Mouse (Mus musculus): Measurements from ENCODE around the gene Rcbtb1.
"Not testable (repeated sequence)": the region's sequence is repeated elsewhere in the genome, so short reads cannot be mapped to it uniquely, and the experiment has no call there.

Gene Rcbtb1

DNA sequence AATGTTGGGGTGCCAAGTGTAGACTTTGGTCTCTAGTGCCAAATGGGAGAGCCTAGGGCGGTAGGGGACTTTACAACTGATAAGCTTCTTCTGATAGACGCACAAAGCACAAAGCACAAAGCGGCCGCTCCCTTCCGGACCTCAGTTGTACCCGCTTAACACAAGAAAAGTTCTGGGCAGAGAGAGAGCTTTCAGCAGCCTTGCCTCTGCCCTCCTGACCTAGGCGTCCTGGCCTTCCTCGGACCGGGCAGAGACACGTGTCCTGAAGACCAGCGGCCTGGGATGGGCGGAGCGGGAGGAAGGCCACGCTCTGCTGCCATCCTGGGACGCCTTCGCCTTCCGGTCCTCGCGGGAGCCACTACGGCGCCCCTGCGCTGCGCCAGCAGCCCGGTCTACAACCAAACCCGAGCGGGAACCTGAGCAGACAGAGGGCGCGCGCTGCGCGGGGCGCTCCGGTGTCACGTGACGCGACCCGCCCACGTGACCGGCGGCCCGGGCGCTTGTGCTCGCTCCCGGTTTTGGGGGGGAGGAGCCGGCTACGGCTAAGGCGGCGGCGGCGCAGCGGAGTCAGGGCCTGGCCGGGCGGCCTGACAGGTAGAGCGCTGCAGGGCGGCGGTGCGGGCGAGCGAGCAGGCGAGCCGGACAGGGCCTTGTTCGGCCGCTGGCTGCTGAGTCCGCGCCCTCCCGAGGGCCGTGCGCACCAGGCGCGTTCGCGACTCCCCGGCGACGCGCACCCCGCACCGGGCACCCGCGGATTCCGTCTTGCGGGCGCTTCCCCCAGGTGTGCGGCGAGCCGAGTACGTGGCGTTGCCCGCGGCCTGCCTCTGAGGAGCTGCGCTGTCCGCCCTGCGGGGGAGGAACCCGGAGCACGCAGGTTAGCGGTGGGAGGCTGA lies at the start of gene Rcbtb1:
TSS of gene Rcbtb1 (plus strand) at position 499 of the 893 bp plus-strand sequence.
- peak; percentile 96 for DNase-seq (ENCODE audit: low read depth, low spot score)

DNA sequence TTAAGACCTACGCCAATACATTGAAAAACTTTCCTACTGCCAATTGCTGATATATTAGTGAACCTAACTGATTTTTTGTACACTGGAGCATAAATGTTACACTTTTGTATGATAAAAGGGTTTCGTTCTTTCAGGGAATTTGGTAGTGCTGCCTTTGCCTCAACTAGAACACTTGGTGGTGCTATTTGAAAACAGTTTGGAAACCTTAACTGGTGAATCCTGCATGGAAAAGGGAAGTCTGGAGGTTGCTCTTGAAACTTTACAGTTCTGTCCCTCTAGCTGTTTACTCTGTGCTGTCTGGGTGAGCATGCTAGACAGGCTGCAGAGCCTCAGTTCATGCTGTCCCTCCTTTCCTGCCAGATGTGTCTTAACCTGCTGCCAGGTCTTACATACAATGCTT lies 45.4 kb upstream of the Rcbtb1 start:
- no peak for DNase-seq (ENCODE audit: low read depth, low spot score)

DNA sequence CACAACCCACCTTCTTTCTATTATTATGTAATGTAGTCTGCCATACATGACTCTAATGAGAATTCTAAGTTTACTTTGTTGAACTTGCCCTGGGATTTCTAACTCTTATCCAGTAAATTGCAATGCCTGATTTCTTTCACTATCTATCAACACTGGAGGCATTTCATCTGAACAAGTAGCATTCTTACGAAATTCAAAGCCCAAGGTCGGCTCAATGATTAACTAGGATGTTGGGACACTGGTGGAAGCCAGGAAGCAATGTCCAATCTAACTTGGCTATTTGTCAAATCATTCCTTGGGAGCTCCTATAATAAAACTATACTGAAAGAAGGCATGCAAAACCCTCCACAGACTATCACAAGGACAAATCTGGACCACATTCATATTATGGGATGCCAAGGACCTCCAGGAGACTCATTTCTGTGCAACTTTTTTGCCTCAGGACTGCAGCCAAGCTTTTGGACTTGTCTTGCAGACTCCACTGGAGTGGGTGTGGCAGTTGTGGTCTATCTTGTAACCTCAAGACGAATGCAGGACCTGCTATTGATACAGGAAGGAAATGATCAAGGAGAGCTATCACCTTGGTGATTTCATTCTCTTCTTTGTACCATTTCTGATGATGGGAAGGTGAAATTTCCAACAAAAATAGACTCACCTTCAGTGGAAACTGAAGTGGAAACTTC lies 43.9 kb upstream of the Rcbtb1 start:
- DNase-seq (ENCODE audit: low read depth, low spot score), result peak; percentile 4

DNA sequence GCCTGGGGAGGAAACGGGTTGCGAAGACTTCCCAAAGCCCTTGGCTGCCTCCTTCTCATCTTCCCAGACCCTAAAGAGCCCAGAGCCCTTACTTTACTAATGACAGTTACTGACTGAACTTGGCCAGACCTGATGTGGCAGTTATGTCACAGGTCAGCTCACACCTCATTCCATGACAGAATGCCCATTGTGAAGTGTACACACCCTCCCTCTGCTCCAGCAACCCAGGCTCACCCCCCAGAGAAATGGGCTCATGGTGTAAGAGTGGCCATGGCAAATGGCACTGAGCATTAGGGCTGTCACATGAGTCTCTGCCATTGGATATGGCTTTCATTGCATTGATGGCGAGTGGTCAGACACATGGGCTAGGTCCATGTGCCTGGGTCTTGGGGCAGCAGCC lies 22.4 kb upstream of the Rcbtb1 start, which contains the start of gene Gm5142:
TSS of gene Gm5142 (minus strand) at position 101 of the 400 bp plus-strand sequence.
- DNase-seq (ENCODE audit: low read depth, low spot score), result no peak

DNA sequence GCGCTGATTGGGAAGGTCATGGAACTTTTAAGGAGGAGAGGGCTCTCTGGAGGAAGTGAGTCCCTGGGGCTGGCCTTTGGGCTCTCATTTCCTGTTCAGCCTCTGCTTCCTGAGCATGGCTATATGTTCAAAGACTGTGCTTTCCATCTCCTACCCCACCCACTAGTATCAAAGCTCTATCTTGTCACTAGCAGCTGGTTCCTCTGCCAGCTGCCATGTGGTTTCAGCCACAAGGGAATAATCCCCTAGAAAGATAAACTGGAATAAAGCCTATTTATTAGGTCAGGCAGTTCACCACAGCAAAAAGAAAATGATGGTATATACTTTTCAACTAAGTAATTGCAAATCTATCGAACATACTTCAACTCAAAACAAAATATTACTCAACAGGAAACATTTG lies 18.3 kb upstream of the Rcbtb1 start:
- DNase-seq (ENCODE audit: low read depth, low spot score), result no peak

DNA sequence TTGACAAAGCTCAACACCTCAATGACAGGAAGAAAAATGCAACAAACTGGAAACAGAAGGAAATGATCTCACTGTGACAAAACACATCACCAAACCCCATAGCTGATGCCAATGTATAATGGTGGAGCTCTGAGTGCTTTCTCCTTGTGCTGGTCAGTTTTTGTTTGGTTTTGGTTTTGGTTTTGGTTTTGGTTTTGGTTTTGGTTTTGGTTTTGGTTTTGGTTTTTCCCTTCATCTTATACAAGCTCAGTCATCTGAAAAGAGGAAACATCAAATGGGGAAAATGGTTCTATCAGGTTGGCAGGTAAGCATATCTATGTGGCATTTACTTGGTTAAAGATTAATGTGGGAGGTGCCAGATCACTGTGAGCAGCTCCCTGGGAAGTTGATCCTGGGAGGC lies 15.5 kb upstream of the Rcbtb1 start:
- no peak for DNase-seq (ENCODE audit: low read depth, low spot score)

DNA sequence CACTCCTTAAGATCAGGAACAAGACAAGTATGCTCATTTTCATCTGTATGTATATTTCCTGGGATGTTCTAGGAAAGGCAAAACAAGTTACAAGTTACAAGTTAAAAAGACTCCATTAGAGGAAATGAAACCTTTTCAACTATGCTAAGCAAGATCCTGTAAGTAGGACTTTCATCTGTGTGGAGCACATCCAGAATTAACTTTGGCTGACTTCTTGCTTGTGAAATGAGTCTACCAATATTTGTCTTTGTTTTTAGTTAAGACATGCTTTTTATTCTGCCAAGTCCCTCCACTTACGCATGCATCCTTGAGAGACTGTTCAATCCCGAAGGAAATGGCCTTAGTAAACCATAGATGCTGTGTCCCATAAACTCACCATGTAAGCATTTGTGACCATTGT lies 14.9 kb upstream of the Rcbtb1 start:
- DNase-seq (ENCODE audit: low read depth, low spot score), result no peak

DNA sequence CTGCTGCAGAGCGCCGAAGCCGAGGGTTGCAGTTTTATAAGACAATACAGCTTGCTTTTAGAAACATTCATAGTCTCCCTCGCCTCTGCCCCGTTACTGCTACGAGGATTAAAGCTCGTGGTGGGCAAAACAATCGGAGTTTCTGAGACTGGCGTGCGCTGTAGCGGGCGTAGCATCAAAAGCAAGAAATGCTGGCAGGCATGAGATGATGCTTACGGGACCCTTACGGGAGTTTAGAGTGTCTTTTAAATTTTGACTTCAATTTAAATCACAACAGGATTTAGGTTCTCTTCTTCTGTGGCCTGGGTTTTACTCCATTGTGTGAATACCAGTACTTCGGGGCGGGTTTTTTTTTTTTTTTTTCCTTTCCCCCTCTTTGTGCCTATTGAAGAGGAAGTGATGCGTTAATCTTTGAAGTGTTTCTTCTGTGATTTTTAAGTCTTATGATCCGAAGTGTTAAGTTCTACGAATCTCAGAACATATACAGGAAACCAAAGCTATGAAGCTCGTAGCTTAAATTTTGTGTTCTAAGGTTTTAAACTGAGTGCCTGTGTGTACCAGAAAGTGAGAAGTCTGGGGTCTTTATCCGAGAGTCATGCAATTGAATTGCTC lies 701 bp downstream of the Rcbtb1 start:
- peak; percentile 74 for DNase-seq (ENCODE audit: low read depth, low spot score)

DNA sequence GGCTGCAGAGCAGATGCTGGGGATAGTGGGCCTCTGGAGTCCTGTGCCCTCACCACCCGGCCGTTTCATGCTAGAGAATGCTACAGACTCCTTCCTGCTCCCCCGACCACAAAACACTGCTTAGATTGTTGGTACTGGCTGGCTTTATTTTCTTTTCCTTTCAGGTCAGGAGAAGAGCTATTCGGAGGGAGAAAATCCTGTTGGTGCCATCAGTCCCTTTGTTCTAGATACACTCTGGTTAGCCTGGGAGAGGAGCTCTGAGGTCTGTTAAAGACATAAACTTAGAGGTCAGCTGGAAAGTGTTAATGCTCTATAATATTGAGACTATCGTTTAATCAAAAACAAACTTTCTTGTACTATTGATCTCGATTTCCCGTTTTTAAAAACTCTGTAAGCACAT lies 4.5 kb downstream of the Rcbtb1 start:
- no peak for DNase-seq (ENCODE audit: low read depth, low spot score)

DNA sequence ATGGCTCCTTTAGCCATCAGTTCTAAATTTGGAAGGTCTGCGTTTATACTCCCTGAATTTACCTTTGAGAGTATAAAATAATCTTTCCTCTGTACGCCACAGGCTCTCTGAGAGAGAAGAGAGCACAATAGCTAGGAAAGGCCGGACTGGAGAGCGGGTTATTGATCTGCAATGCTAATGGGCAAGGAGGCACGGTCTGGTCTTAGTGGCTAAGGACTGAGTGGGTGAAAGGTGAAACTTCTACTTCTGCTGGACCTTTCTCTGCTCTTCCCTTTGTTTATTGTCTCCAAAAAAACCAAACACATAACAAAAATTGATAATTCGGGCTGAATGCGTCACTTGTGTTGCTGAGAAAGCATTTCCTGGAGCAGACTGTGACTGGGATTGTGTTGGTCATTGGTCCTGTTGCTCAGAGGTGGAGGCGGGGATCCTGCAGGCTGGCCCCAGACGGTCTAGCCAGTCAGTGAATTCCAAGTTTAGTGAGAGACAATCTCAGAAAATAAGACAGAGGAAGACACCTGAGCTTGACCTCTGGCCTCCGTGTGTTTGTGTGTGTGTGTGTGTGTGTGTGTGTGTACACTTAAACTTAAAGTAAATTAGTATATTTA lies 5.1 kb downstream of the Rcbtb1 start:
- no peak for DNase-seq (ENCODE audit: low read depth, low spot score)

DNA sequence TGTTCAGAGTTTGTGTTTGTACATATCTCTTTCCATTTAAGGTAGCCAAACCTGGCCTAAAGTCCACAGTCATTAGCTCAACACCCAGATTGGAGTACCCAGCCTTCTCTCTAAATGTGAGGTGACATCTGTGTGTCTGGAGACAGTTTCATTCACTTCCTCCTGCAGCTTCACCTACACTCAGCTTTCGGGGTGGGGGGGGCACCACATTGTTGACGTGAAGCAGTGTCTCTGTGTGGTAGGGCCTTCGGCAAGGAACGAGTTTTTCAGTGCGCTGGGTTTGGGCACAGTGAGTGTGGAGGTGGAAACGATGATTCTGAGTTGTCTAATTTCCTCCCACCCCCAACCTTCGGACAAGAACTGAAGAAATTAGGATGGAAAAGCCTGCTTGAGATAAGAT lies 8.0 kb downstream of the Rcbtb1 start:
- DNase-seq (ENCODE audit: low read depth, low spot score), result peak; percentile 19

DNA sequence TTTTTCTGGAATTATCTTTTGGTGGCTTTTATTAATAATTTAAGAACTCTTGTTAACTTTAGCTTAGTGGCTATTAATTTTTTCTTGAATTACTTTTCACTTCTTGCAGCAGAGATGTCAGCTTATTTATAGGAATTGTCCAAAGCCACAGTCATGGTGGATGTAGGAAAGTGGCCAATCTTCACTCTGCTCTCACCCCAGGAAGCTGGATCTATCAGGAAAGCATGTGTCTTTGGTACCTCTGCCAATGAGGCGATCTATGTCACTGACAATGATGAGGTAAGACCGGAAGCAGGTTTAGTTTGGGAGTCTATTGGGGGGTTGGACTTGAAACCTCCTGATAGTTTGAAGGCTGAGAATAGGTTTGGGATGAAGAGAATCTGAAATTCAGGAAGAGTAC lies 8.8 kb downstream of the Rcbtb1 start:
- no peak for DNase-seq (ENCODE audit: low read depth, low spot score)

DNA sequence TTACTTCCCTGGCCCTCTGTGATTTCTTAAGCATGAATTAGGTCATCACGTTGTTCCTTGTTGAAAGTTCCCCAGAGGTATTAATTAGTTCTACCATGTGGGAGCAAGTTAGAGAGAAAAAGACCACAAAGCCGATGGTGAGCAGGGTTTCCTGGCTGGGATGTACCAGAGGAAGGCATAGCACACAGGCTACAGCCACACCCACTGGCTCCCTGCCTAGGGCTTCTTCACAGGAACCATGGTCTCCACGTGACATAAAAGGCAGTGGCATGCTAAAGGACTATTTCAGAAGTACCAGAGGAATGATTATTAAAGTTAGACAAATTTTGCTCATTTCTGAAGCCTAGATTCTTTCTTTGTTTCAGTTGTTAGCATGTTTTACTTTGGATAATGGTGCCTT lies 18.2 kb downstream of the Rcbtb1 start:
- no peak for DNase-seq (ENCODE audit: low read depth, low spot score)

DNA sequence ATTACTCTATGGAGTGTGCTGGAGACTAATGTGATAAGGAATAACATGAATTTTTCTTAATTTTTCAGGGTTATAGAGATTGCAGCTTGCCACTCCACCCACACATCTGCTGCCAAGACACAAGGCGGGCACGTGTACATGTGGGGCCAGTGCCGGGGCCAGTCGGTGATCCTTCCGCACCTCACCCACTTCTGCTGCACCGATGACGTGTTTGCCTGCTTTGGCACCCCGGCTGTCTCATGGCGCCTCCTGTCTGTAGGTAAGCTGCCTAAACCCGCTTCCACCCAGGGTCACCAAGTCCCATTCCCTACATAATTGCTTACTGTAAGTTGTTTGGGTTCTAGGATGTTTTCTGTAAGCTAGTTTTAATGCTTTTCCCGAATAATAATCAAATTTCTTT lies 25.2 kb downstream of the Rcbtb1 start:
- no peak for DNase-seq (ENCODE audit: low read depth, low spot score)

DNA sequence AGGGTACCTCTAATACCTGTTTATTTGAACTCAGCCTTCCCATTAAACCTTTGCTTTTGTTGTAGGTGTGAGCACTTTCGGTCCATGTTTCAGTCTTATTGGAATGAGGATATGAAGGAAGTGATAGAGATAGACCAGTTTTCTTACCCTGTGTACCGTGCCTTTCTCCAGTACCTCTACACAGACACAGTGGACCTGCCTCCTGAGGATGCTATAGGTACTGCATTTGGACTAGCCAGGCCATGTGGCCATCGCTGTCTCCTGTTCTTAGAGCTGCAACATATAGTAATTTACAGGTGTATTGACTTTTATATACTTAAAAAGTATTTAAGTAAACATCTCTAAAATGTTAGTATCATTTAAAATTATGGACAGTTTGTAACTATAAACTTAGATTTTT lies 28.8 kb downstream of the Rcbtb1 start:
- no peak for DNase-seq (ENCODE audit: low read depth, low spot score)

DNA sequence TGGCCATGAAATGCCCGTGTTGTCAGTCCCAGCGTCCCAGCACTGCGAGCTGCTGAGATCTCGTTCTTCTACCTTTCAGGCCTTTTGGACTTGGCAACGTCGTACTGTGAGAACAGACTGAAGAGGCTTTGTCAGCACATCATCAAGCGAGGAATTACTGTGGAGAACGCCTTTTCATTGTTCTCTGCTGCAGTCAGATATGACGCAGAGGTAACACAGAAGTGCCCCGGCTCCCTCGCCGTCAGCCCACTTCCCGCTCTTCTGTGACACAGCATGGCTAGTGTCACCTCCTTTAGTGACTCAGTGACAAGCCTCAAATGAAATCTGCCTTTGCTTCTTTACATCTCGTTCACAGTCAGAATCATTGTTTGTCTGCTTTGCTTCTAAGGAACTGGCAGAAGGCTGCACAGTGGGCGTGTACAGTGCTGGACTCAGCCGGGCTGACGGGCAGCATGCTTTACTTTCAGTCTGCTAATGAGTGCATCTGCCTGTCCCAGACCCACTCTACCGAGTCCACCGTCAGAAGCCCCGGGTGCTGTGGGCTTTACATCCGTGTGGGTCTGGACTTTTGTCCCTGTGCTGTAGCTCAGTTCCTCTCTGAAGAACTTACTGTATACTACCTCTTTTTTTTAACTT lies 29.4 kb downstream of the Rcbtb1 start:
- DNase-seq (ENCODE audit: low read depth, low spot score), result no peak

DNA sequence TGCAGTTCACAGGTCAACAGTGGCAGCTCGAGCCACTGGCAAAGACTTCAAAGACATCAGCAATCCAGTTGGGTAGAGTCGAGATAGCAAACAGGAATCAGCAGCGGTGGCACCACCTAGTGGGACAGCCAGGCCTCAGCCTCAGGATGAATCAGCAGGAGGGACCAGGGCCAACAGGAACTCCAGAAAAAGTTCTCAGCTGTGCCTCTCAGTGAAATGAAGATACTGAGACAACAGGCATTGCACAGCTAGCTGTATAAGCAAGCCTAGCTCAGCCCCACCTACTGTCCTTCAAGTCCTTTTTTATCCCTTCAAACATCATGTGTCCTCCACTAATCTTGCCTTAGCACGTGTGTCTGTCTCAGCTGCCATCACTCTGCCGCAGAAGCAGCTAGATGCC lies 31.0 kb downstream of the Rcbtb1 start:
- peak; percentile 33 for DNase-seq (ENCODE audit: low read depth, low spot score)

DNA sequence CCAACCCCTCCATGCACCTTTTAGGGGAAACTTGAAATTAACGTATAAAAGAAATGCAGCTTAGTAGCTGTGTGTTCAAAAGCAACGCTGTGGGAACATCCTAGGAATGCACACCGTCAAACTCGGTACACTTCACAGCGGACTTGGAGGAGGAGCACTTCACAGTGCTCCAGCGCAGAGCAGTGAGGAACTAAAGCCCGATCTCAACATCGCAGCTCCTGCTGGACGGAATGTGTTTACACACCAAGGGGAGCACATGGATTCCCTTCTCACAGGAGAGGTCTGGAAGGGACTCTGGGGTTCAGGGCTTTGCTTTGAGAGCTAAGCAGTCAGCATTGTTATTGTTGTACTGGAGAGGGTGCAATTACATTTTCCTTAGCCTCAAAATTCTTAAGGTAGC lies 32.6 kb downstream of the Rcbtb1 start:
- DNase-seq (ENCODE audit: low read depth, low spot score), result no peak

DNA sequence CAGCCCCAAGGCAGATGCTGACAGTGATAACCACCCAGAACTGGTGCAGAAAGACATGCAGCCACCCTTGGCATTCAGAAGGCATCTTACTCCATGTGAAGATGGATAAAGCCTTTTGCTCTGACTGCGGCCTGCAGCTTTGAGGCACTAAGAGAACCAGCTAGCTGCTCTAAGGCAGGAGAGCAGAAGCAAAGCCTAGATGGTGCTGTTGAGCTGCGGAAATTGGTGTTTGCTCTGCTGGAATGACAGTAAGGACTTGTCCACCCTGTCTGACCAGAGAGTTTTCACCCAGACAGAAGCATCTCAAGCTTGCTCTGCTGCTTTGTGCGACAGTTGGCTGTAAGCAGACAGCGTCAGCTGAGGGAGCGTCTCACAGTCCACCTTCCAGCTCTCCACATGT lies 49.3 kb downstream of the Rcbtb1 start:
- DNase-seq (ENCODE audit: low read depth, low spot score), result not testable (repeated sequence)

DNA sequence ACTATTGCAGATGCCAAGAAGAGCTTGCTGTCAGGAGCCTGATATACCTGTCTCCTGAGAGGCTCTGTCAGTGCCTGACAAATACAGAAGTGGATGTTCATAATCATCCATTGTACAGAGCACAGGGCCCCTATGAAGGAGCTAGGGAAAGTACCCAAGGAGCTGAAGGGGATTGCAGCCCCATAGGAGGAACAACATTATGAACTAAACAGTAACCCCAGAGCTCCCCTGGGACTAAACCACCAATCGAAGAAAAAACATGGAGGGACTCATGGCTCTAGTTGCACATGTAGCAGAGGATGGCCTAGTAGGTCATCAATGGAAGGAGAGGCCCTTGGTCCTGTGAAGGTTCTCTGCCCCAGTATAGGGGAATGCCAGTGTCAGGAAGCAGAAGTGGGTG lies 54.9 kb downstream of the Rcbtb1 start:
- DNase-seq (ENCODE audit: low read depth, low spot score), result not testable (repeated sequence)

DNA sequence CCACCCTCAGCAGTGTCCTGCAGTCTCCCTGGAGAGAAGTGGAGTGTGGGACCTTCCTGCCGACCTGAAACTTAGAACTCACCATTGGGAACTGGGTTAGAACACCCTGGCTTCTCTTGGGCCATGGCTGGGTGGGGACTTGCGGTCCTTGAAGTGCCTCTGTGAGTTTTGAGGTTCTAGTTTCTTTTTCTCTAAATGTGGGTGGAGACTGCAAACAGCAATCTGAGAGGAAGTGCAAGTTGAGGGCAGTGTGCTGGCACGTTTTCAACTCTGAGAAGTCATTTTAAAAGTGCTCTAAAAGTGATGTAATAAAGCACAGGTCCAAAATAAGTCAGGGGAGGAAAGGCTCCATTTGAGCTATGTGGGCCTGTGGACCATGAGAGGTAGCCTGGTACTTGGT lies 59.0 kb downstream of the Rcbtb1 start, which contains the start of gene Gm6904:
TSS of gene Gm6904 (minus strand) at position 161 of the 400 bp plus-strand sequence.
- peak; percentile 79 for DNase-seq (ENCODE audit: low read depth, low spot score)
